Mouse (Mus musculus) heart, postnatal 0 days (tissue): ENCODE measurements around the gene Otulinl. TPM values are rescaled to one million over a fixed set of nuclear protein-coding genes. Genes with fewer than 3 reads are reported as not detected.

Experiments used
- ATAC-seq: fragments of 200-750 bp; cut with Nextera tagmentation; 2 replicates; pipeline ENCODE4 v1.8.0; 2017; ENCODE audit warnings: low read depth, moderate number of reproducible peaks, moderate library complexity; ENCODE audit not compliant: insufficient read depth
- DNase-seq: peaks from one replicate; pipeline ENCODE4 v3.0.0-alpha.2; 2016; ENCODE audit warnings: low spot score
- H3K27ac ChIP-seq: fragments of 300-500 bp; sonication (generic); 2 replicates; pipeline ENCODE4 v1.5.1; 2014; ENCODE audit warnings: low read depth, mild to moderate bottlenecking
- H3K27me3 ChIP-seq: fragments of 300-500 bp; sonication (generic); 2 replicates; pipeline ENCODE4 v1.6.1; 2014; ENCODE audit warnings: low read length, mixed read lengths; ENCODE audit not compliant: control insufficient read depth, insufficient read depth
- H3K36me3 ChIP-seq: fragments of 300-500 bp; sonication (generic); replicated peaks from 2 replicates; pipeline ENCODE4 v1.6.1; 2014; ENCODE audit warnings: low read length, mixed read lengths; ENCODE audit not compliant: control insufficient read depth, insufficient read depth
- H3K4me1 ChIP-seq: fragments of 300-500 bp; sonication (generic); 2 replicates; pipeline ENCODE4 v1.6.1; 2014; ENCODE audit warnings: antibody characterized with exemption; ENCODE audit not compliant: control insufficient read depth, insufficient read depth
- H3K4me2 ChIP-seq: fragments of 300-500 bp; sonication (generic); 2 replicates; pipeline ENCODE4 v1.6.1; 2014; ENCODE audit warnings: low read depth, mild to moderate bottlenecking, low read length, moderate library complexity
- H3K4me3 ChIP-seq: fragments of 300-500 bp; sonication (generic); 2 replicates; pipeline ENCODE4 v1.5.1; 2014; ENCODE audit warnings: low read depth, low read length
- H3K9ac ChIP-seq: fragments of 300-500 bp; sonication (generic); replicated peaks from 2 replicates; pipeline ENCODE4 v1.6.1; 2014; ENCODE audit warnings: low read depth, low read length, mixed read lengths
- H3K9me3 ChIP-seq: fragments of 300-500 bp; sonication (generic); replicated peaks from 2 replicates; pipeline ENCODE4 v1.6.1; 2016; ENCODE audit warnings: low read length; ENCODE audit not compliant: control insufficient read depth
- CTCF ChIP-seq: IDR thresholded peaks from 2 replicates; pipeline ENCODE4 v1.5.1; 2016; ENCODE audit warnings: antibody characterized with exemption, control low read depth, low read depth
- EP300 ChIP-seq: IDR thresholded peaks from 2 replicates; pipeline ENCODE4 v1.6.1; 2016; ENCODE audit warnings: antibody characterized with exemption, low read depth
- WGBS: fragments of 180-500 bp; shearing (Covaris S2); extraction: QIAGEN DNeasy Blood & Tissue Kit; methylation state at CpG from one replicate; pipeline ENCODE4 v1.1.7; 2014; 5-methylcytosine and 5-hydroxymethylcytosine counted together
- polyA plus RNA-seq: library from polyadenylated mRNA; unstranded; fragments of >200 nt; fragmentation: Nextera tagmentation; extraction: Ambion mirVana; gene quantifications from 2 replicates; pipeline ENCODE4 v1.2.1, GENCODE M21; 2015
- total RNA-seq: library from RNA; depleted of rRNA; stranded (reverse); fragments of >200 nt; gene quantifications from 2 replicates; pipeline ENCODE4 v1.2.3, GENCODE M21; 2014; ENCODE audit warnings: low replicate concordance

The Otulinl gene
- total and polyA plus RNA-seq, 2 experiments from 2014 or later = 3.2 to 15.3 TPM

GRCm38 (mm10) chr15:27688041-27688651, 6.8 kb upstream of the Otulinl start:
- H3K4me2 ChIP-seq = no peak overlapping the region
- no peak overlapping the region for H3K4me3 ChIP-seq
- DNase-seq (no peak), ATAC-seq (no peak)
- H3K36me3 ChIP-seq = no peaks in the 10 kb centered on the region
- H3K9ac ChIP-seq = no peak overlapping the region
- no peaks in the 10 kb centered on the region for H3K9me3 ChIP-seq
- H3K4me1 ChIP-seq = no peaks in the 10 kb centered on the region
- no peak overlapping the region for H3K27ac ChIP-seq
- TF ChIP-seq CTCF (no peak), EP300 (no peak)
- 28% methylated on average over 9 of the region's 9 CpGs for WGBS
- no peaks in the 10 kb centered on the region for H3K27me3 ChIP-seq

GRCm38 (mm10) chr15:27684813-27685212, 3.4 kb upstream of the Otulinl start:
- Histone ChIP-seq H3K9ac (no peak overlapping the region), H3K27ac (no peak overlapping the region), H3K4me2 (no peak overlapping the region), H3K9me3 (no peaks in the 10 kb centered on the region), H3K27me3 (0 out of 2 replicates have a peak, but pooled peaks cover 4% of the 10 kb centered on the region), H3K4me1 (peaks cover 4% of the 10 kb centered on the region), H3K4me3 (no peak overlapping the region), H3K36me3 (no peaks in the 10 kb centered on the region)
- TF ChIP-seq CTCF (no peak), EP300 (no peak)
- no peak for DNase-seq
- WGBS = 78% methylated on average over 7 of the region's 7 CpGs
- ATAC-seq = no peak

GRCm38 (mm10) chr15:27683206-27683605, 1.8 kb upstream of the Otulinl start:
- 88% methylated on average over 1 of the region's 1 CpGs for WGBS
- no peaks in the 10 kb centered on the region for H3K36me3 ChIP-seq
- TF ChIP-seq CTCF (no peak), EP300 (no peak)

GRCm38 (mm10) chr15:27682619-27683018, 1.2 kb upstream of the Otulinl start:
- TF ChIP-seq EP300 (no peak), CTCF (no peak)
- no peak overlapping the region for H3K4me2 ChIP-seq
- 65% methylated on average over 9 of the region's 9 CpGs for WGBS
- peaks cover 4% of the 10 kb centered on the region for H3K4me1 ChIP-seq
- ATAC-seq (no peak), DNase-seq (no peak)
- H3K27ac ChIP-seq = no peak overlapping the region
- H3K9me3 ChIP-seq = no peaks in the 10 kb centered on the region
- H3K36me3 ChIP-seq = no peaks in the 10 kb centered on the region
- no peak overlapping the region for H3K4me3 ChIP-seq
- no peak overlapping the region for H3K9ac ChIP-seq
- 0 out of 2 replicates have a peak, but pooled peaks cover 4% of the 10 kb centered on the region for H3K27me3 ChIP-seq

More at GRCm38 (mm10) chr15:27683206-27683605, 1.8 kb upstream of the Otulinl start:
- no peak for DNase-seq
- Histone ChIP-seq H3K27me3 (0 out of 2 replicates have a peak, but pooled peaks cover 4% of the 10 kb centered on the region), H3K4me3 (no peak overlapping the region), H3K9ac (no peak overlapping the region), H3K4me1 (peaks cover 4% of the 10 kb centered on the region), H3K4me2 (no peak overlapping the region), H3K27ac (no peak overlapping the region), H3K9me3 (no peaks in the 10 kb centered on the region)
- ATAC-seq = no peak

GRCm38 (mm10) chr15:27680997-27681396, 382 bp downstream of the Otulinl start:
- DNase-seq = no peak
- Histone ChIP-seq H3K27ac (no peak overlapping the region), H3K4me1 (peaks cover 4% of the 10 kb centered on the region), H3K4me3 (peak overlapping the region; percentile 73), H3K36me3 (no peaks in the 10 kb centered on the region), H3K9me3 (no peaks in the 10 kb centered on the region), H3K27me3 (0 out of 2 replicates have a peak, but pooled peaks cover 4% of the 10 kb centered on the region), H3K9ac (peak overlapping the region; percentile 55), H3K4me2 (peak overlapping the region; percentile 99)
- 3% methylated on average over 28 of the region's 28 CpGs for WGBS
- ATAC-seq = peak; percentile 13; the same call in 1 of the 2 replicates
- no peak for TF ChIP-seq CTCF
- TF ChIP-seq EP300 = no peak

GRCm38 (mm10) chr15:27678511-27678910, 2.9 kb downstream of the Otulinl start:
- no peak overlapping the region for H3K27ac ChIP-seq
- WGBS = 84% methylated on average over 9 of the region's 9 CpGs
- ATAC-seq = no peak

More at GRCm38 (mm10) chr15:27678511-27678910, 2.9 kb downstream of the Otulinl start:
- H3K9ac ChIP-seq = no peak overlapping the region
- 0 out of 2 replicates have a peak, but pooled peaks cover 4% of the 10 kb centered on the region for H3K27me3 ChIP-seq
- DNase-seq = no peak
- peaks cover 4% of the 10 kb centered on the region for H3K4me1 ChIP-seq
- no peaks in the 10 kb centered on the region for H3K9me3 ChIP-seq
- TF ChIP-seq EP300 = no peak
- TF ChIP-seq CTCF = no peak
- no peak overlapping the region for H3K4me3 ChIP-seq
- H3K36me3 ChIP-seq = no peaks in the 10 kb centered on the region
- H3K4me2 ChIP-seq = no peak overlapping the region
